Mouse (Mus musculus) heart, postnatal 25 days (tissue): Measurements from ENCODE around the gene Nckap5. TPM values are rescaled to one million over a fixed set of nuclear protein-coding genes. Genes with fewer than 3 reads are reported as not detected.

Source experiments
- DNase-seq: peaks from one replicate; pipeline ENCODE4 v3.0.0; 2022; ENCODE audit warnings: low spot score
- intact Hi-C: fragments of 180-260 bp; cut with DNase I; formaldehyde crosslinking; loops from one replicate; pipeline ENCODE4 v1.15.1; 2025
- total RNA-seq, 2 experiments: library from RNA; stranded (reverse); gene quantifications; 2 replicates each; pipeline ENCODE4 v1.2.3; 2021

Gene Nckap5
- total RNA-seq, 2 experiments from 2014 or later: 8.5 to 12.7 TPM

- intact Hi-C loops: no loop called here
- DNase-seq: no peak
Observed at GRCm38 (mm10) chr1:126502741-126503140, 327.9 kb downstream of the Nckap5 start.

GRCm38 (mm10) chr1:126496722-126497121, 333.9 kb downstream of the Nckap5 start:
- intact Hi-C loops: no loop called here
- DNase-seq: no peak

DNA sequence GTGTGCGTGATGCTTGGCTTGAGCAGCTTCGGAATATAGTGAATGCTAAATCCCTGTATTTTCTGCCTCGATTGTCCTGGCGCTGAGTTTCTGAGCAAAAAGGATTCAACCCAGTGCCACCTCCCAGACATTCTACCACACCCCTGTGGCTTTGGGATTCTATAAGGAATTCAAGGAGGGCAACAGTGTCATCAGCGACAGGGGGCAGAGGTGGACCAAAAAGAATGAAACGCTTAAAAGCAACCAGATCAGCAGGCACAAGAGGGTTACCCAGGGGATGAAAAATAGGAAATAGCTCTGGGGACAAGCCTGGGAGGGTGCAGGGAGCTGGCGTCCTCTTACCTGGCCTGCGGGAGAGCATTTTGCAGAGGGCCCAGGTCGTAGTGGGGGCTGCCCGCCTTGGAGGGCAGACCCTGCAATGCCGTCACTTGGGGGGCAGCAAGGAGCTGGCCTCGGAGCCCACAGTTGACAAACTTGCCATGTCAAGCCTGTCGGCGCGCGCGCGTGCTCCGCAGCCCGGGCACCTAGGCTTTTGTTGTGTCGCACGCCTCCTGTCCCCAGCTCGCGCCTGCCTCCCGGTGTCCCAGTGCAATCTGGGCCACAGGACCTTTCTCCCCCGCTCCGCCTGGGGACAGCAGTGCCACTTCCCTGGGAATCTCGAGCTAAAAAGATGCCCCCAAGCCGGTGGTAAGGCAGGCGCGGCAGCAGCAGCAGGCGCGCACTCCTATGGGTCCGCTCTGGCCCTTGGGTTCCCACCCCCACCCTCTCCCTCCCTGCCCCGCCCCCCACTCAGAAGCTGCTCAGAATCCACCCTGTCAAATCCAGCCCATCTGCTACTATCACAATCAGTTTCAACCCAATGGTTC, 338.2 kb downstream of the Nckap5 start:
- no peak for DNase-seq
- intact Hi-C loops: loop anchor here (5.0 kb wide), 1 partner anchor 430 kb away; no protein-coding TSS in a partner anchor

DNA sequence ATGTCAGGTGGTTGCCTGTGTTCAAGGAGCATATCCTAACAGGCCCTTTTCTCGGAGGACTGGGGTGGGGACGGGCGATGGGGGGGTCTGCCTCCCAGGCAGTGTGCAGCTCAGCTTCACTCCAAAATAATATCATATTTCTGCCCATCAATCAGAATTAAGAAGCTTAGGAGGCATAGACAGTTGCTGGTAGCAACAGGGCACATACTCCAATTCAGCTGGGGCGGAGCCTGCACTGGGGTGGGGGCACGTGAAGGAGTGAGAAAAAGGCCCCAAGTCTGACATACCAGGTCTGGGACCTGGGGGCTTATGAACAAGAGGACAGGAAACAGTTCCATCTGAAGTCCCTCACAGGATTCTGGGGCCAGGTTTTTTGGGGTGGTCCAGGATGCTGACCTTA, 339.2 kb downstream of the Nckap5 start:
- intact Hi-C loops: loop anchor here (5.0 kb wide), 1 partner anchor 431 kb away; no protein-coding TSS in a partner anchor
- no peak for DNase-seq

GRCm38 (mm10) chr1:126490256-126490655, 340.3 kb downstream of the Nckap5 start:
- intact Hi-C loops: loop anchor here (5.0 kb wide), 1 partner anchor 432 kb away; no protein-coding TSS in a partner anchor
- DNase-seq: no peak

GRCm38 (mm10) chr1:126484664-126485087, 345.9 kb downstream of the Nckap5 start:
- intact Hi-C loops: no loop called here
- DNase-seq: peak; percentile 55

- no peak for DNase-seq
- intact Hi-C loops: no loop called here
Observed at GRCm38 (mm10) chr1:126483665-126484064, 346.9 kb downstream of the Nckap5 start.

GRCm38 (mm10) chr1:126481459-126482228, 349.0 kb downstream of the Nckap5 start:
- intact Hi-C loops: no loop called here
- DNase-seq: no peak

DNA sequence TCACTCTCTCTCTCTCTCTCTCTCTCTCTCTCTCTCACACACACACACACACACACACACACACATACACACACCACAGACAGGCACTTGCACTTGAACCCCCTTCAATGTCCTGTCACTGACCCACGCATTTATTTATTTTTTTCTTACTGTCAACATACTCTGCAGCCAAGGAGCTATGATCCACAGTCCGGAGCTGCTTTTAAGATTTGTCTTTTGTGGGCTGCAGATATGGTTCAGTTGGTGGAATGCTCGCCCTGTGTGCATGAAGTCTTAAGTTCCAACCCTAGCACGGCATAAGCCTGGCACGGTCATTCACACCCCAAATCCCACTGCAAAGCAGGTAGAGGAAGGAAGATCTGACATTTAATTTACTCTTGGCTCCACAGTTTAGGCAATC, 357.6 kb downstream of the Nckap5 start:
- no peak for DNase-seq
- intact Hi-C loops: no loop called here

GRCm38 (mm10) chr1:126471419-126471818, 359.2 kb downstream of the Nckap5 start:
- no peak for DNase-seq
- intact Hi-C loops: no loop called here

DNA sequence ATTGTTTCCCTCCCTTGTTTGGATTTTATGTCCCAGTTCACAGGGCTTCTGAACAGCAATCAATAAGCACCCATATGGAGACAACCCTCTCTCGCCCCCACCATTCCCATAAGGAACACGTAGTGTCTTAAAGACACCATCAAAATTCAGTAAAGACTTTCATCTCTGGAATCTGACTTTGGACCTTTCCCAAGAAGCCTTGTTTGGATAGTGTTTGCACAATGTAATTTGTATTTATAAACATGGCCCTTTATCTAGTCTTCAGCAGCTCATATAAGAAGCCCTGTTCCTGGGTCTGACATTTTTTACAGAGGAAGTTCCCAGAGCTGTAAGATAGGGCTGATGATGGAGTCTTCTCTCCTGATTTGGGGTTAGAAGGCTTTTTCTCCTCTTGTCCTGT, 359.7 kb downstream of the Nckap5 start:
- intact Hi-C loops: no loop called here

DNA sequence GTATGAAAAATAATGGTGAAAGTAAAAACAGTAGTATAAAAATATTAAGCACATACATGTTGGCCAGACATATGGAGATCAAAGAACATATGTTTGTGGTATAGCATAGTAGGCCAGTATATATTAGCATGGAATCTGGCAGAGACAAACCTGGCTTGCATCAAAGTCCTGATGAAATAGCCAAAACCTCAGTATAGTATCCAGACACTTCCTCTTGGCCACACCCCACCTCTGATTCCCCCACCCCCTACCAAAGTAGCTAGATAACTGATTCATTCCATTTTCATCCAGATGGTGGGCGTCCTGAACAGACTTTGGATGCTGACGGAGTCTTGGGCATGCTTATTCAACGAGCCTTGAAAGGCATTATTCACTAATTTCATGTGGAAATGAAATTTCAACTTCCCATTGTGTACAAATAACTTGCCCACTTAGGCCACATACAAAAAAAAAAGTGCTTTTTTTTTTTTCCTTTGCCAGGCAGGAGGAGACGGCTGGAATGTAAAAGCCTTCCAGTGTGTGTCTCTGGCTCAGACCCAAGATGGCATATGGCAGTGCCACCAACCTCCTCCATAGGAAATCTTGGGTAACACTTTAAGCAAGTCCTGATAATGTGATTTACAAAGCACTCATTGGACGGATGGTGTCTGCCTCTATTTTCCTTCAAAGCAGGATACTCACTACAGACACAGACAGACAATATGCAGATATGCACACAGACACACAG, 360.6 kb downstream of the Nckap5 start:
- intact Hi-C loops: no loop called here

More for the DNA sequence above, 359.7 kb downstream of the Nckap5 start:
- DNase-seq: no peak

DNA sequence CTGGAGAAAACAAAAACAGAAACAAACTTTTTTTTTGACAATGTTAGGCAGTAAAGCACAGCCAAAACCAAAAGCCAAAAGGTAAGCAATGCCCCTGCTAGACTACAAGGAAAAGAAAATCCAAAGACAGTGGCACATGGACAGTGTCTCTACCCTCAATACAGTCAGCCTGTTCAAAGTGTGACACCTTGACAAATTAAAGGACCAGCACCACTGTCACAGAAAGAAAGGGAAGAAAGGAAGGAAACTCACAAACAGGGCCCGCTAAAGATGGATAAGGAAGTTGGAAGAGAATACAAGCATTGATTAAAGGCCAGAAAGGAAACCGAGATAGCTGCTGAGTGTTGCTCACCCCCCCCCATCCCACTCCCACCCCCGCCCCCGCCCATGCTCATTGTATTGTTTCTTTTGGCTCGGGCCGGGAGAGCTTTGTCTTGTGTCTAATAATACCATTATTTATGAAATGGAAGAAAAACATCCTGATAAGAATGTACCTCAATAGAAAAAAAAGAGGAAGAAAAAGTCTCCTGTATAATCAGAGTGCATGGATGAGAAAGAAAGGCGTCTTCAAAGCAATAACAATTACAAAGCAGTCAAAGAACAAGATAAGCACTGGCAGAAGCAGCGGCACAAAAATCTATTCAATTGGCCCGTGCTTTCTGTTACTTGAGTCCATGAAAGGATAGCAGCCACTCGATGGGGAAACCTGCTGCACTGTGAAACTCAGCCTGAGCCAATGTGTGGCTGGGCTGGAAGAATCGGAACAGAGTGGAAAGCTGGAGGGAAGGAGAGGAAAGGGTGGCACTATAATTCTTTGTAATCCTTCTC, 368.9 kb downstream of the Nckap5 start:
- intact Hi-C loops: no loop called here
- no peak for DNase-seq

More for the DNA sequence above, 360.6 kb downstream of the Nckap5 start:
- DNase-seq: no peak

- no peak for DNase-seq
- intact Hi-C loops: no loop called here
Observed at GRCm38 (mm10) chr1:126457739-126458138, 372.9 kb downstream of the Nckap5 start.

DNA sequence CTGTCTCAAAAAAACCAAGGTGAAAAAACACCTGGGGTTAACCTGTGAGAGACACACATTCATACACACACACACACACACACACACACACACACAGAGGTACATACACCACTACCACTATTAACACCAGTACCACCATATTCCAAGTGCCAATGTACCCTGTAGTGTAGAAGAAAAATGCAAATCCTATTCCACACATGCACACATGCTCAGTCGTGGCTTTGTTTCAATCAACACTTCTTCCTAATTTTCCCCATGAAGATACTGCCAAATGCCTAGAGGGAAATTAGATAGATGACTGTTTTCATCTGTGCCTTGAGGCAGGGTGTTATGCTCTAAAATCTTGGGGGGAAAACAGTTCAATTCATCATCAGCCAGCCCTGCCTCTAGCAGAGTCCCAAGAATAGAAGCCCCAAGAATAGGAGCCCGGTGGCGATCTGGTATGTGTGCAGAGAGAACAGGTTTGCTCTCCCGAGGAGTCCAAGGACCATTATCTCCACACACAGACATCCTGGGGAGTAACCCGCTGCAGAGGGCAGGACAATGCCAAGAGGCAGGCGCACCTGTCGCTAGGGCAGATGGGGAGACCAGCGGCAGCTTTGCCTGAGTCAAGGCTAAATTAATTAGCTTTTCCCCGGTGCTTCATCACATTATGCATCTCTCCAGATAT, 376.0 kb downstream of the Nckap5 start:
- no peak for DNase-seq
- intact Hi-C loops: no loop called here

GRCm38 (mm10) chr1:126451472-126451871, 379.1 kb downstream of the Nckap5 start:
- intact Hi-C loops: no loop called here
- no peak for DNase-seq

DNA sequence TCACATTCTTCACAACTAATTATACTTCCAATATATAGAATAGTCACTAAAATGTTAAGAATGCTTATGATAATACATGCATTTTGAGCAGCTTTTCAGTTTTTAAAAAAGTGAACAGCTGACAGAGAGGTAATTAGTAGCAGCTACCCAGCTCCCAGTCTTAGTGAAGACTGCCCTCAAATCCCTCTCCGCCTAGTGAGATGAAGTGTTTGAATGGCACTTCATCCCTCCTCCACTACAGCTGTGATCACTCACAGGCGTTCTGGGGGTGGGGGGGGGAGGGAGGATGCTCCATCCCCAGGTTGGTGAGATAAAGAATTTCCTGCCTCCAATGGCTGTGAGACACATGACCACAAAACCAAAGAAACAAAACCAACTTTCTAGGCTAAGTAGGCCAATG, 381.2 kb downstream of the Nckap5 start:
- intact Hi-C loops: no loop called here
- no peak for DNase-seq

DNA sequence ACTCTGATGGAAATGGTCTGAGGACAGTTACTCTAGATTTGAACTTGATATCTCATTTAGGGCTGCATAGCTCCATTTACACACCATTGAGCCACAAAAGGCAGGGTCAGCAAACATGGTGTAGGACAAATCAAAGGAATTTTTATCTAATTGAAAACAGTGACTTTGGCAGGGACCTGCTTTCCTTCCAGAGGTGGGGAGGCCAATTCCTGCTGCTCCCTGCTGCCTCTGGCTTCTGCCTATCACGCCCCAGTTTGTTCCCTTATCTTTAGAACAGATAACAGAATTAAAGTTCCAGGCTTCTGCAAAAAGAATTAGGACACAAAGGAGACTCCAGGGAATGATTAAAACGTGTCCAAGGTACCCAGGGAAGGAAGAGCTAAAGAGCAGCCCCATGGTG, 386.7 kb downstream of the Nckap5 start:
- no peak for DNase-seq
- intact Hi-C loops: no loop called here

DNA sequence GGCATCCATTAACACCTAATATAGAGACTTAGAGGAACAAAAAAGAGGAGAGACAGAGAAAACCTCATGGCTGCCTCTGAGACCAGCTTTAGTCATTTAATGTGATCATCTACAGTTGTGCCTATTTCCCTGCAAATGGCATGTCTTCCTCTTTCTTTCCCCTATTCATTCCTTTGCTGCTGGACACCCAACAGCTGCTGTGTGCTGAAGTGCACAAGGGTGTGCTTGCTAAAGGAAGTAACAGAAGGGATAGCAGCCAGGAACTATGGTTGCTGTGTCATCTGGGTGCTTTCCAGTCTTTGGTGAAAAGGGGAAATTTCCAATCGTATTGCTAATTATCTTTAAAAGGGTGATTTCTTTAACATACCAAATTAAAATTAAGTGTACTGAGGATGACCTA, 387.9 kb downstream of the Nckap5 start:
- intact Hi-C loops: no loop called here
- DNase-seq: no peak
